Mouse (Mus musculus): ENCODE results near the gene Olfr1351. TPM values are rescaled to one million over a fixed set of nuclear protein-coding genes. Genes with fewer than 3 reads are reported as not detected.

Gene Olfr1351
- total RNA-seq (2023) = not detected in 4 replicates

DNA sequence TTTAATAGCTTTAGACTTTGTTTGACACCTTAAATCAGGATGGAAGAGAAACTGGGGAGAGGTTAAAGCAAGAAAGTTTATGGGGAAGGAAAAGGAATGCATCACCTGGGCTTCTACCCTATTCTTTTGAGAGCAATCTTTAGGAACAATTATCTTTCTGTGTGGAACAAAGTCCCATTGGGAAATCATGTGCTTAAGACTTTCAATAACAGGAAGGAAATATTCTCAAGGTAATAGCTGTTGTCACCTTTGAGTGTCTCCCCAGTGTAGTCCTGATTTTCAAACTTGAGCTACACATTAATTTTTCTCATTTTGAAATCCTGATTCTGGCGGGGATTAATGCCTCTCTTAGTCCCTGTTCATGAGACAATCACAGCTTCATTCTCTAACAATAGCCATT is at the start of gene Olfr1351:
TSS of gene Olfr1351 (plus strand) at position 301 of the 400 bp plus-strand sequence.

DNA sequence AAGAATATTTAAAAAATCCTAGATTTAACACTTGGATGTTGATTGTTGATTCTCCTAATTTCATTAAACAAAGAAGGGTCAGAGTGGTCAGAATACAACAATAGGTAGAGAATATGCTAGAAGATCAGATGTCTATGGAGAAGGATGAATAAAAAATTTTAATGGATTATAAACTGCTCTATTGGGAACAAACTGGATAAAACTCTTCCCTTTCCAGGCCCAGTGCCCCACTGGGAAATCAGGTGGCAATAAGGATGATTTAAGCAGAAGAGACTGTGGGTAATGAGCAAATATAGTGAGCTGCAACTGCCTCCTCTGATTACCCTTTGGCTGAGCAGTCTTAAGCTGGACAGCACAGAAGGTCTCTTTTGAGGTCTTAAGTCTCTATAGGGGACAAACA is 49.3 kb upstream of the Olfr1351 start, which contains the start of gene Olfr1353:
TSS of gene Olfr1353 (plus strand) at position 301 of the 400 bp plus-strand sequence.

DNA sequence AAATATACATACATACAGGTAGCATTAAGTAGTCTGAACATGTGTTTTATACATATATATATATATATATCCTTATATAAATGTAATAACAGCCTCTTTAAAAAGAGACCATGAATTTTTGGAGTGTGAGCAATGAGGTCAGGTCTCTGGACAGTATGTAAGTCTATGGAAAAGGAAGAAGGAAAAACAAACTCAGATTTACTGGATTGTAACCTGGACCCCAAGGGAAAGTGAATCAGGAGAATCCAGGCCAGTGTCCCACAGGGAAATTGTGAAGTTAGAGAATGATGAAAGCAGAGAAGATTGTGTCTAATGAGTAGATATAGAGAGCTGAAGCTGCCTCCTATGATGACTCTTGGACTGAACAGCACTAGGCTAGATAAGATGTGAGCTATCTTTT is 31.5 kb upstream of the Olfr1351 start, which contains the start of gene Olfr1352:
TSS of gene Olfr1352 (plus strand) at position 301 of the 400 bp plus-strand sequence.

DNA sequence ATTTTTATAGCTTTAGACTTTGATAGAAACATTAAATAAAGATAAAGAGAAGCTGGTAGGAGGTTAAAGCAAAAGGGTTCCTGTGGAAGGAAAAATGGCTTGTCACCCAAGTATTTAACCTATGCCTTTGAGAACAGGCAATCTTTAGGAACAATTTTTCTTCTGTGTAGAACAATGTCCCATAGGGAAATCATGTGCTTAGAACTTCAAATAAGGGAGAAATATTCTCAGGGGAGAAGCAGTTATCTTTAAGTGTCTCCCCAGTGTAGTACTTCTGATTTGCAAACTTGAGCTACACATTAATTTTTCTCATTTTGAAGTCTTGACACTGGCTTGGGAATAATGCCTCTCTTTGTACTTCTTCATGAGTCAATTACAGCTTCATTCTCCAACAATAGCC is 16.2 kb downstream of the Olfr1351 start, which contains the start of gene Olfr57:
TSS of gene Olfr57 (plus strand) at position 301 of the 400 bp plus-strand sequence.

Other genes starting within 250 kb of the Olfr1351 start
- not detected in 4 replicates for gene Slc1a6, start 232.0 kb upstream of the Olfr1351 start, total RNA-seq (2023)
- not detected in 4 replicates for gene Olfr1356, start 160.3 kb upstream of the Olfr1351 start, total RNA-seq (2023)
- not detected in 4 replicates for gene Olfr1355, start 136.9 kb upstream of the Olfr1351 start, total RNA-seq (2023)
- not detected in 4 replicates for gene Olfr1354, start 99.3 kb upstream of the Olfr1351 start, total RNA-seq (2023)
- not detected in 4 replicates for gene Olfr8, start 61.8 kb upstream of the Olfr1351 start, total RNA-seq (2023)
- not detected in 4 replicates for gene Olfr1353, start 49.2 kb upstream of the Olfr1351 start, total RNA-seq (2023)
- not detected in 4 replicates for gene Olfr1352, start 31.4 kb upstream of the Olfr1351 start, total RNA-seq (2023)
- gene Olfr57, start 16.3 kb downstream of the Olfr1351 start, total RNA-seq (2023) = not detected in 4 replicates
- gene 2610008E11Rik, start 85.1 kb downstream of the Olfr1351 start, total RNA-seq (2023) = 16.9 to 20.4 TPM (median 19.5 TPM) in 4 replicates
- not detected in 4 replicates for gene Vmn2r80, start 136.3 kb downstream of the Olfr1351 start, total RNA-seq (2023)
- not detected in 4 replicates for gene Vmn2r81, start 235.2 kb downstream of the Olfr1351 start, total RNA-seq (2023)